Comparison of ENCODE assay signal across 7 mouse cellular contexts in the genomic region with DNA sequence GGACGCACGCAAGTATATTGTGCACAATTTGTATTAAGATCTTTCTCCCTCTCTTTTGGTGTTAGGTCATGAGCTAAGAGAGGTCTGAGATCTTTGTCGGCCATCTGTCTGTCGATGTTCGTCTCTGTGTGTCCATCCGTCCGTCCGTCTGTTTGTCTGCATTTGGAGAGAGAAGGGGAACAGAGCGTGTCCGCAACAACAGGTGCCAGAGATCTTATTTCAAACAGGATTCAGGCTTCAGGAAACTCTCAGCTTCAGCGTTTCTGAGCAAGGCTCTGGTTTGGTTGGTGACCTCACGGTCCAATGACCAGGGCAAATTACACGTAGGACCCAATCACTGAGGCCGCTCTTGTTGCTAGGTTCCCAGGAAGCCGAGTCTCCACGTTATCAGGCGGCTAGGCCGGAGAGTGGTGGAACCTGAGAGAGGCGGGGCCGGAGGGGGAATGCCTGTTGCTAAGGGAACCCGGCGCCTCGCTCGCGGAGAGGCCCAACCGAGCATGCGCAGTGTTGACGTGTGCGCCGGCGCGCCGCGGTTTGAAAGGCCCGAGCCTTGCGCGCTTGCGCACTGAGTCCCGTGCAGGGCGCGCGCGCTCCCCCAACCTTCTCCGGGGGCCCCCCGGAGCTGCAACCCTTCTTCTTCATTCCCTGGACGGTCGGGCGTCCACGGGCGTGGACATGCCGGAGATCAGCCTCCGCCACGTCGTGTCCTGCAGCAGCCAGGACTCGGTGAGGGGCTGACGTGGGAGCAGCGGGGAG. TPM values are rescaled to one million over a fixed set of nuclear protein-coding genes. Genes with fewer than 3 reads are reported as not detected.
DNase-seq lines count a peak whose midpoint lies in the region; ATAC-seq and TF ChIP-seq lines count a peak whose summit lies in the region.

No protein-coding gene starts in this region.

- H3K4me2 ChIP-seq in intestine, postnatal 0 days (replicated peaks; ENCODE audit: low read depth), result peak overlapping the region; percentile 85
- H3K4me2 ChIP-seq in midbrain, embryonic 12.5 days (replicated peaks), result peak overlapping the region; percentile 73

- peak overlapping the region; percentile 87 for H3K4me3 ChIP-seq in embryonic facial prominence, embryonic 10.5 days
- peak overlapping the region; percentile 92 for H3K4me3 ChIP-seq in intestine, postnatal 0 days (ENCODE audit: low read depth, low read length)
- H3K4me3 ChIP-seq in midbrain, embryonic 12.5 days, result peak overlapping the region; percentile 67
- H3K4me3 ChIP-seq in small intestine, adult 2 months (ENCODE audit: low read depth, low read length), result peak overlapping the region; percentile 85

- peak overlapping the region; percentile 90 for H3K27ac ChIP-seq in embryonic facial prominence, embryonic 10.5 days (replicated peaks)
- peak overlapping the region; percentile 30 for H3K27ac ChIP-seq in intestine, postnatal 0 days (ENCODE audit: low read depth, low read length)
- H3K27ac ChIP-seq in midbrain, embryonic 12.5 days (replicated peaks), result peak overlapping the region; percentile 50
- peak overlapping the region; percentile 64 for H3K27ac ChIP-seq in small intestine, adult 2 months (ENCODE audit: insufficient read depth, low read depth, low read length)

- H3K4me1 ChIP-seq in embryonic facial prominence, embryonic 10.5 days, result peaks cover 17% of the 10 kb centered on the region
- H3K4me1 ChIP-seq in intestine, postnatal 0 days (replicated peaks; ENCODE audit: control insufficient read depth, insufficient read depth, low read length), result 0 out of 2 replicates have a peak, but pooled peaks cover 3% of the 10 kb centered on the region
- H3K4me1 ChIP-seq in midbrain, embryonic 12.5 days, result peaks cover 17% of the 10 kb centered on the region
- H3K4me1 ChIP-seq in small intestine, adult 2 months (ENCODE audit: control insufficient read depth, insufficient read depth, insufficient read length, low read length), result peaks cover 3% of the 10 kb centered on the region

- no peaks in the 10 kb centered on the region for H3K9me3 ChIP-seq in embryonic facial prominence, embryonic 10.5 days
- no peaks in the 10 kb centered on the region for H3K9me3 ChIP-seq in intestine, postnatal 0 days (ENCODE audit: control insufficient read depth)
- no peaks in the 10 kb centered on the region for H3K9me3 ChIP-seq in midbrain, embryonic 12.5 days

- WGBS in embryonic facial prominence, embryonic 10.5 days, result under 1% methylated on average over 57 of the region's 57 CpGs
- under 1% methylated on average over 57 of the region's 57 CpGs for WGBS in intestine, postnatal 0 days
- under 1% methylated on average over 57 of the region's 57 CpGs for WGBS in midbrain, embryonic 12.5 days
- under 1% methylated on average over 57 of the region's 57 CpGs for WGBS in small intestine, adult 2 months

- intact Hi-C loops in left cerebral cortex, postnatal 4 days (cut with DNase I), result no loop called here

- H3K27me3 ChIP-seq in embryonic facial prominence, embryonic 10.5 days (replicated peaks; ENCODE audit: low read depth, poor library complexity, severe bottlenecking), result no peaks in the 10 kb centered on the region
- H3K27me3 ChIP-seq in intestine, postnatal 0 days (replicated peaks; ENCODE audit: control insufficient read depth, insufficient read depth, low read length), result no peaks in the 10 kb centered on the region
- no peaks in the 10 kb centered on the region for H3K27me3 ChIP-seq in midbrain, embryonic 12.5 days
- no peaks in the 10 kb centered on the region for H3K27me3 ChIP-seq in small intestine, adult 2 months (ENCODE audit: control insufficient read depth, insufficient read depth, low read length)

- ATAC-seq in intestine, postnatal 0 days, result peak; percentile 100
- ATAC-seq in midbrain, embryonic 12.5 days (ENCODE audit: low FRiP score, low read depth), result peak; percentile 97

- H3K9ac ChIP-seq in intestine, postnatal 0 days (ENCODE audit: low read depth, low read length), result peak overlapping the region; percentile 77
- H3K9ac ChIP-seq in midbrain, embryonic 12.5 days (replicated peaks), result peak overlapping the region; percentile 79

- peak; percentile 36; the same call in 1 of the 2 replicates for TF ChIP-seq POLR2A in small intestine, adult 2 months (IDR thresholded peaks at IDR 0.05; ENCODE audit: low read depth, low read length)

- no peak for TF ChIP-seq CTCF in intestine, postnatal 0 days (IDR thresholded peaks at IDR 0.05; ENCODE audit: low read depth)
- no peak for TF ChIP-seq CTCF in small intestine, adult 2 months (IDR thresholded peaks at IDR 0.05; ENCODE audit: extremely low read depth, insufficient read length, insufficient replicate concordance, low read depth, low read length)

- DNase-seq in adrenal gland, postnatal 10 days, result peak; percentile 99
- DNase-seq in embryonic facial prominence, embryonic 10.5 days (ENCODE audit: low spot score), result peak; percentile 100
- peak; percentile 96 for DNase-seq in gonadal fat pad, adult 2 months (ENCODE audit: low read depth)
- DNase-seq in left cerebral cortex, postnatal 4 days, result peak; percentile 100

- peaks cover 39% of the 10 kb centered on the region for H3K36me3 ChIP-seq in embryonic facial prominence, embryonic 10.5 days (replicated peaks)
- H3K36me3 ChIP-seq in intestine, postnatal 0 days (ENCODE audit: control insufficient read depth, insufficient read depth), result no peaks in the 10 kb centered on the region; the same call in 1 of the 2 replicates
- H3K36me3 ChIP-seq in midbrain, embryonic 12.5 days, result peaks cover 26% of the 10 kb centered on the region
- H3K36me3 ChIP-seq in small intestine, adult 2 months (ENCODE audit: control insufficient read depth, insufficient read depth, low read length), result no peaks in the 10 kb centered on the region

RNA-seq across cellular contexts. Expression of a gene that starts 0.7 kb away (rescaled TPM):
- 10 to 100 TPM; 37.4 to 48.6 TPM for total RNA-seq in adrenal gland, postnatal 10 days (2021)
- polyA plus RNA-seq in embryonic facial prominence, embryonic 10.5 days (2016; fragmentation: Nextera tagmentation; extraction: Ambion mirVana), result 169 TPM in 2 replicates
- 39.2 and 43.6 TPM in 2 replicates for polyA plus RNA-seq in gonadal fat pad, adult 2 months (2012; rRNA removed)
- polyA plus RNA-seq in intestine, postnatal 0 days (2015; fragmentation: Nextera tagmentation; extraction: Ambion mirVana), result 24.5 and 26.6 TPM in 2 replicates
- 10 to 100 TPM; 48.8 to 49.3 TPM for total RNA-seq in left cerebral cortex, postnatal 4 days (2021)
- polyA plus RNA-seq in midbrain, embryonic 12.5 days (2016; fragmentation: Nextera tagmentation; extraction: Ambion mirVana), result 89.8 and 101 TPM in 2 replicates
- 12.3 and 24.7 TPM in 2 replicates for polyA plus RNA-seq in small intestine, adult 2 months (2012; rRNA removed)

RNA-seq across cellular contexts. Expression of a gene that starts 0.9 kb away (rescaled TPM):
- not detected for total RNA-seq in adrenal gland, postnatal 10 days (2021)
- polyA plus RNA-seq in embryonic facial prominence, embryonic 10.5 days (2016; fragmentation: Nextera tagmentation; extraction: Ambion mirVana), result not detected in 2 replicates
- polyA plus RNA-seq in gonadal fat pad, adult 2 months (2012; rRNA removed), result 0.32 and 0.41 TPM in 2 replicates
- not detected in 2 replicates for polyA plus RNA-seq in intestine, postnatal 0 days (2015; fragmentation: Nextera tagmentation; extraction: Ambion mirVana)
- under 1 TPM in 1 of 2 experiments, not detected in 1; 0.48 TPM for total RNA-seq in left cerebral cortex, postnatal 4 days (2021)
- not detected in 2 replicates for polyA plus RNA-seq in midbrain, embryonic 12.5 days (2016; fragmentation: Nextera tagmentation; extraction: Ambion mirVana)
- polyA plus RNA-seq in small intestine, adult 2 months (2012; rRNA removed), result 0.13 TPM in 1 of 2 replicates, not detected in the other

RNA-seq across cellular contexts. Expression of a gene that starts 16.3 kb away (rescaled TPM):
- 10 to 100 TPM; 17.6 to 23.3 TPM for total RNA-seq in adrenal gland, postnatal 10 days (2021)
- 8.2 and 8.9 TPM in 2 replicates for polyA plus RNA-seq in embryonic facial prominence, embryonic 10.5 days (2016; fragmentation: Nextera tagmentation; extraction: Ambion mirVana)
- polyA plus RNA-seq in gonadal fat pad, adult 2 months (2012; rRNA removed), result 16.0 TPM in 2 replicates
- polyA plus RNA-seq in intestine, postnatal 0 days (2015; fragmentation: Nextera tagmentation; extraction: Ambion mirVana), result 3.4 TPM in 2 replicates
- 100 to 1,000 TPM; 118 to 120 TPM for total RNA-seq in left cerebral cortex, postnatal 4 days (2021)
- polyA plus RNA-seq in midbrain, embryonic 12.5 days (2016; fragmentation: Nextera tagmentation; extraction: Ambion mirVana), result 30.4 and 31.5 TPM in 2 replicates
- 8.5 and 12.3 TPM in 2 replicates for polyA plus RNA-seq in small intestine, adult 2 months (2012; rRNA removed)

RNA-seq across cellular contexts. Expression of a gene that starts 34.6 kb away (rescaled TPM):
- total RNA-seq in adrenal gland, postnatal 10 days (2021), result not detected
- polyA plus RNA-seq in embryonic facial prominence, embryonic 10.5 days (2016; fragmentation: Nextera tagmentation; extraction: Ambion mirVana), result 1.2 TPM in 2 replicates
- 0.35 and 0.72 TPM in 2 replicates for polyA plus RNA-seq in gonadal fat pad, adult 2 months (2012; rRNA removed)
- 0.05 TPM in 1 of 2 replicates, not detected in the other for polyA plus RNA-seq in intestine, postnatal 0 days (2015; fragmentation: Nextera tagmentation; extraction: Ambion mirVana)
- total RNA-seq in left cerebral cortex, postnatal 4 days (2021), result not detected
- 2.1 and 2.3 TPM in 2 replicates for polyA plus RNA-seq in midbrain, embryonic 12.5 days (2016; fragmentation: Nextera tagmentation; extraction: Ambion mirVana)
- polyA plus RNA-seq in small intestine, adult 2 months (2012; rRNA removed), result not detected in 2 replicates

RNA-seq across cellular contexts. Expression of a gene that starts 40.0 kb away (rescaled TPM):
- total RNA-seq in adrenal gland, postnatal 10 days (2021), result 1 to 10 TPM; 6.0 to 9.1 TPM
- polyA plus RNA-seq in embryonic facial prominence, embryonic 10.5 days (2016; fragmentation: Nextera tagmentation; extraction: Ambion mirVana), result 100.0 and 110 TPM in 2 replicates
- 5.2 and 6.6 TPM in 2 replicates for polyA plus RNA-seq in gonadal fat pad, adult 2 months (2012; rRNA removed)
- polyA plus RNA-seq in intestine, postnatal 0 days (2015; fragmentation: Nextera tagmentation; extraction: Ambion mirVana), result 11.2 and 12.8 TPM in 2 replicates
- total RNA-seq in left cerebral cortex, postnatal 4 days (2021), result 100 to 1,000 TPM; 105 to 108 TPM
- 163 and 178 TPM in 2 replicates for polyA plus RNA-seq in midbrain, embryonic 12.5 days (2016; fragmentation: Nextera tagmentation; extraction: Ambion mirVana)
- 6.4 and 15.7 TPM in 2 replicates for polyA plus RNA-seq in small intestine, adult 2 months (2012; rRNA removed)

Comparison
In these comparisons a context has a peak if more than half of its experiments do, and no peak if none do; other contexts are left out.
1. Peak in every context shown above with its lines: DNase-seq, ATAC-seq, H3K4me3 ChIP-seq and H3K27ac ChIP-seq.
2. H3K27ac ChIP-seq: peak in every context shown above with its lines; median percentile 90 in embryonic facial prominence, embryonic 10.5 days; 64 in small intestine, adult 2 months; 50 in midbrain, embryonic 12.5 days; 30 in intestine, postnatal 0 days.